In genomic region chr14:10813551-10813950, GRCm38 (mm10) we compare ENCODE assay signal across 21 mouse cellular contexts.
A peak's percentile ranks its signal among the peaks of the same experiment; 100 is the strongest.
DNase-seq lines count a peak whose midpoint lies in the region; ATAC-seq and TF ChIP-seq lines count a peak whose summit lies in the region.
"Had no signal": no experiment of that assay in that cellular context is flagged by ENCODE, and none has a peak within 500 bp of the region (broad histone marks: within the 10 kb centered on the region; RNA-seq: fewer than 3 reads in every experiment).

No protein-coding gene starts in this region.

- H3K4me2 ChIP-seq in forebrain, embryonic 13.5 days = no peak overlapping the region
- H3K4me2 ChIP-seq in forebrain, embryonic 12.5 days = no peak overlapping the region
- H3K4me2 ChIP-seq in midbrain, embryonic 13.5 days (replicated peaks) = no peak overlapping the region
- H3K4me2 ChIP-seq in midbrain, postnatal 0 days (ENCODE audit: low read depth, low read length, poor library complexity, severe bottlenecking) = no peak overlapping the region
- H3K4me2 ChIP-seq: embryonic facial prominence, embryonic 12.5 days; kidney, embryonic 15.5 days; limb, embryonic 12.5 days; liver, embryonic 11.5 days; neural tube, embryonic 13.5 days had no signal

- H3K36me3 ChIP-seq in forebrain, embryonic 13.5 days (ENCODE audit: poor library complexity, severe bottlenecking) = no peaks in the 10 kb centered on the region
- no peaks in the 10 kb centered on the region for H3K36me3 ChIP-seq in forebrain, embryonic 12.5 days (replicated peaks)
- no peaks in the 10 kb centered on the region for H3K36me3 ChIP-seq in midbrain, embryonic 13.5 days
- no peaks in the 10 kb centered on the region for H3K36me3 ChIP-seq in midbrain, postnatal 0 days (ENCODE audit: insufficient read depth, low read length)
- H3K36me3 ChIP-seq: embryonic facial prominence, embryonic 12.5 days; kidney, embryonic 15.5 days; limb, embryonic 12.5 days; neural tube, embryonic 13.5 days had no signal

- 1% methylated on average over 2 of the region's 2 CpGs for WGBS in forebrain, embryonic 13.5 days
- 1% methylated on average over 2 of the region's 2 CpGs for WGBS in forebrain, embryonic 12.5 days
- 5% methylated on average over 2 of the region's 2 CpGs for WGBS in midbrain, embryonic 13.5 days
- 7% methylated on average over 2 of the region's 2 CpGs for WGBS in midbrain, postnatal 0 days

- H3K4me3 ChIP-seq in forebrain, embryonic 13.5 days = no peak overlapping the region
- no peak overlapping the region for H3K4me3 ChIP-seq in forebrain, embryonic 12.5 days (replicated peaks)
- H3K4me3 ChIP-seq in midbrain, embryonic 13.5 days (replicated peaks) = no peak overlapping the region
- no peak overlapping the region for H3K4me3 ChIP-seq in midbrain, postnatal 0 days (ENCODE audit: low read depth, low read length)
- H3K4me3 ChIP-seq: embryonic facial prominence, embryonic 12.5 days; kidney, embryonic 15.5 days; limb, embryonic 12.5 days; neural tube, embryonic 13.5 days had no signal

- no peak overlapping the region for H3K9ac ChIP-seq in forebrain, embryonic 13.5 days
- no peak overlapping the region for H3K9ac ChIP-seq in forebrain, embryonic 12.5 days
- H3K9ac ChIP-seq in midbrain, embryonic 13.5 days (replicated peaks) = no peak overlapping the region
- no peak overlapping the region for H3K9ac ChIP-seq in midbrain, postnatal 0 days (replicated peaks; ENCODE audit: low read length, poor library complexity, severe bottlenecking)
- H3K9ac ChIP-seq: embryonic facial prominence, embryonic 12.5 days; kidney, embryonic 15.5 days; limb, embryonic 12.5 days; liver, postnatal 0 days; neural tube, embryonic 13.5 days had no signal

- ATAC-seq in forebrain, embryonic 13.5 days = peak; percentile 75; the same call in 1 of the 2 replicates
- no peak for ATAC-seq in forebrain, embryonic 12.5 days (ENCODE audit: low FRiP score)
- 0 out of 2 replicates have a peak, but pooled peaks have one; percentile 20 for ATAC-seq in midbrain, embryonic 13.5 days
- ATAC-seq in midbrain, postnatal 0 days (ENCODE audit: low FRiP score) = no peak
- ATAC-seq: intestine, postnatal 0 days; liver, postnatal 0 days; lung, postnatal 0 days had no signal

- H3K4me1 ChIP-seq in forebrain, embryonic 13.5 days = peaks cover 3% of the 10 kb centered on the region; the same call in 1 of the 2 replicates
- H3K4me1 ChIP-seq in forebrain, embryonic 12.5 days = peaks cover 2% of the 10 kb centered on the region; the same call in 1 of the 2 replicates
- H3K4me1 ChIP-seq in midbrain, embryonic 13.5 days (replicated peaks) = peaks cover 6% of the 10 kb centered on the region; the same call in 1 of the 2 replicates
- no peaks in the 10 kb centered on the region for H3K4me1 ChIP-seq in midbrain, postnatal 0 days (ENCODE audit: insufficient read depth, low read length)
- H3K4me1 ChIP-seq: embryonic facial prominence, embryonic 12.5 days; kidney, embryonic 15.5 days; limb, embryonic 12.5 days had no signal

- H3K9me3 ChIP-seq in forebrain, embryonic 13.5 days (replicated peaks) = no peaks in the 10 kb centered on the region
- H3K9me3 ChIP-seq in forebrain, embryonic 12.5 days = no peaks in the 10 kb centered on the region
- H3K9me3 ChIP-seq in midbrain, embryonic 13.5 days = no peaks in the 10 kb centered on the region
- H3K9me3 ChIP-seq in midbrain, postnatal 0 days (ENCODE audit: low read length) = no peaks in the 10 kb centered on the region
- H3K9me3 ChIP-seq: embryonic facial prominence, embryonic 12.5 days; kidney, embryonic 15.5 days; limb, embryonic 12.5 days; neural tube, embryonic 13.5 days had no signal

- H3K27me3 ChIP-seq in forebrain, embryonic 13.5 days = no peaks in the 10 kb centered on the region
- H3K27me3 ChIP-seq in forebrain, embryonic 12.5 days = no peaks in the 10 kb centered on the region
- H3K27me3 ChIP-seq in midbrain, embryonic 13.5 days = no peaks in the 10 kb centered on the region
- H3K27me3 ChIP-seq in midbrain, postnatal 0 days (ENCODE audit: insufficient read depth, low read length) = no peaks in the 10 kb centered on the region
- H3K27me3 ChIP-seq: embryonic facial prominence, embryonic 12.5 days; kidney, embryonic 15.5 days; limb, embryonic 12.5 days; neural tube, embryonic 13.5 days had no signal

- TF ChIP-seq CTCF in midbrain, postnatal 0 days (IDR thresholded peaks at IDR 0.05) = no peak

- no peak overlapping the region for H3K27ac ChIP-seq in forebrain, embryonic 13.5 days
- H3K27ac ChIP-seq in forebrain, embryonic 12.5 days = no peak overlapping the region
- peak overlapping the region; percentile 27; the same call in 1 of the 2 replicates for H3K27ac ChIP-seq in midbrain, embryonic 13.5 days
- H3K27ac ChIP-seq in midbrain, postnatal 0 days (ENCODE audit: low read depth, low read length) = no peak overlapping the region
- H3K27ac ChIP-seq: embryonic facial prominence, embryonic 12.5 days; kidney, embryonic 15.5 days; limb, embryonic 12.5 days; neural tube, embryonic 13.5 days; stomach, postnatal 0 days had no signal

- DNase-seq in midbrain, postnatal 0 days (ENCODE audit: low spot score) = no peak
- DNase-seq in embryo, embryonic 10 days (ENCODE audit: low spot score) = peak; percentile 49
- DNase-seq in mesoderm, embryonic 11.5 days (ENCODE audit: low read depth, low spot score) = peak; percentile 27
- no peak for DNase-seq in layer of hippocampus, postnatal 36 days
- DNase-seq: adrenal gland, postnatal 14 days; cerebellum, adult 8-10 months; kidney, postnatal 36 days; liver, postnatal 0 days; thymus, adult 2 months; thymus, postnatal 4 days had no signal

Comparison
In these comparisons a context has a peak if more than half of its experiments do, and no peak if none do; other contexts are left out.
1. ATAC-seq: peak in forebrain, embryonic 13.5 days (single experiment) and midbrain, embryonic 13.5 days (single experiment); none in forebrain, embryonic 12.5 days (single experiment) and midbrain, postnatal 0 days (single experiment).
2. DNase-seq: peak in embryo, embryonic 10 days (single experiment) and mesoderm, embryonic 11.5 days (single experiment); none in midbrain, postnatal 0 days (single experiment) and layer of hippocampus, postnatal 36 days (0 of 2).